Mouse (Mus musculus) thymus, postnatal 0 days (tissue): ENCODE measurements around the gene Arhgef2. TPM values are rescaled to one million over a fixed set of nuclear protein-coding genes. Genes with fewer than 3 reads are reported as not detected.
A peak's percentile ranks its signal among the peaks of the same experiment; 100 is the strongest.
"Not testable (repeated sequence)": the region's sequence is repeated elsewhere in the genome, so short reads cannot be mapped to it uniquely, and the experiment has no call there.

ENCODE experiments used
- DNase-seq: peaks from one replicate; pipeline ENCODE4 v3.0.0-alpha.2; 2015; ENCODE audit warnings: low spot score
- polyA plus RNA-seq: library from polyadenylated mRNA; unstranded; fragments of >200 nt; fragmentation: Nextera tagmentation; extraction: Ambion mirVana; gene quantifications from 2 replicates; pipeline ENCODE4 v1.2.1, GENCODE M21; 2015

Gene Arhgef2
- 64.2 and 94.5 TPM in 2 replicates for polyA plus RNA-seq

- not testable (repeated sequence) for DNase-seq
These were observed at the start of gene Arhgef2 for GRCm38 (mm10) chr3:88605666-88606065. Gene Arhgef2 (plus strand): TSS chr3:88605966.

DNA sequence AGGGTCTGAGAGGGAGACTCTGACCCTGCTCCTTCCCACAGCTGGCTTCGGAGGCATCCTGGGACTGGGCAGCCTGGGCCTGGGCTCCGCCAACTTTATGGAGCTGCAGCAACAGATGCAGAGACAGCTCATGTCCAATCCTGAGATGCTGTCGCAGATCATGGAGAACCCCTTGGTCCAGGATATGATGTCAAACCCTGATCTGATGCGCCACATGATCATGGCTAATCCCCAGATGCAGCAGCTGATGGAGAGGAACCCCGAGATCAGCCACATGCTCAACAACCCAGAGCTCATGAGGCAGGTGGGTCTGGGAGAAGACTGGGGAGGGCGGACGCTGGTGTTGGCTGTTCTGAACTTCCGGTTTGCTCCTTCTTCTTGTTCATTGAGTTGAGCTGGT lies 49.1 kb upstream of the Arhgef2 start:
- DNase-seq = no peak

DNA sequence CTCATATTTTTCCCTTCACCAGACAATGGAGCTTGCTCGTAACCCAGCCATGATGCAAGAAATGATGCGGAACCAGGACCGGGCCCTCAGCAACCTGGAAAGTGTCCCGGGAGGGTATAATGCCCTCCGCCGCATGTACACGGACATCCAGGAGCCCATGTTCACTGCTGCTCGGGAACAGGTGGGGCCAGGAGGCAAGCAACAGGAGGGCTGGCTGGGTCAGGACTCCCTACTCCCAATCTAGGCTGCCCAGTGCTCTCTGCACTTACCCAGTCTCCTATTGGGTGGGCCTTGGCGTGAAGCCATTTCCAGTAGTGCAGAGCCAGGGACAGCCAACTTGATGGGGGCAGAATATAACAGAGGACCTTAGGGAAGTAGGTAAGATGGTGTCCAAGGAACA lies 46.2 kb upstream of the Arhgef2 start:
- no peak for DNase-seq

DNA sequence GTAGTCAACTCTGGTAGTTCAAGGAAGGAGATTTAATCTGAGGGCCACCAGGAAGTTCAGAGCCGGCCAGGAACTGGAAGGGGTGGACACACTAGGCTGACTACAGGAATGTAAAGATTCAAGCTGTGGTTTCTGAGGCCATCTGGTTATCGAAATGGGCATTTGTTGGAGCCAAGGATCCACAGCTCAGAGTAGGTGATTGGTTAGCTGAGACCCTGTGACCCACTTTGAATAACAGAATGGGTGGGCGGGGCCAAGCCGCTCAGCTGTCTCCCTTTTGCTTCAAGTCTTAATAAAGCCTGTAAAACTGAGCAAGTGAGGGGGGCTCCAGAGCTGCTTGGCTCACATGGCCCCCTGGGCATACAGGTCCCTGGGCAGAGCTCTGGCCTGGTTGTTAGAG lies 43.8 kb upstream of the Arhgef2 start:
- no peak for DNase-seq

DNA sequence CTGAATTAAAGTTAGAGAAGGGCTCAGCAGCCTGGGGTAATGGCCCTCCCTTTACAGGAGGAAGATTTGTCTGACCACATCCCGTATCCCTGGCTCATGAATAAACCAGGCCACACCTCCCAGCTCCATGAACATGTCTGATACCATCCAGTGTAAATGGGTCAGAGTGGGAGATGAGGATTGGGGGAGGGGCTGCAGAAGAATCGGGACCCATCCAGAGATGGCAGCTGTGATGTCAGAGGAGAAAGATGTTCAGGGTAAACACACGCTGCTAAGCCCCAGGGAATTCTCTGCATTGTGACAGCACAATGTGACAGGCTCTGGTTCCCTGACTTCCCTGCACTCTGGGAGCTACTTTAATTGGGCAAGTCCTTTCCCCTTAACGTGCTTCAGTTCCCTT lies 42.3 kb upstream of the Arhgef2 start:
- DNase-seq = no peak

GRCm38 (mm10) chr3:88563966-88564365 lies 41.8 kb upstream of the Arhgef2 start:
- DNase-seq = no peak

DNA sequence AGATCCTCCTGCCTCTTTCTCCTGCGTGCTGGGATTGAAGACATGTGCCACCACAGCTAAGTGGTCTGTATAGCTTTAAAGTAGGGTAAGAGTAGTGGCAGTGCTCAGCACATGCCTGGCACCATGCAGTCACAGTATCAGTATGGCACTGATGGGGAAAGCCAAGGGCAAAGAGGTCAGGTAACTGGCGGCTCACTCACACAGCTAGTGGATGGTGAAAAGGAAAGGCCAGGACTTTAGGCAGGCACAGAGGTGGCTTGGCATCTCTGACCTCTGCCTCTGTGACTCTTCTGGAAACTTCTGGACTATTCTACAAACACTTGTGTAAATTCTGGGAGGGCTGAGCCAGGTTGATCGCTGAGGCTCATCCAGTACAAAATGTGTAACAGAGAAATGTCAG lies 39.6 kb upstream of the Arhgef2 start:
- DNase-seq = no peak

DNA sequence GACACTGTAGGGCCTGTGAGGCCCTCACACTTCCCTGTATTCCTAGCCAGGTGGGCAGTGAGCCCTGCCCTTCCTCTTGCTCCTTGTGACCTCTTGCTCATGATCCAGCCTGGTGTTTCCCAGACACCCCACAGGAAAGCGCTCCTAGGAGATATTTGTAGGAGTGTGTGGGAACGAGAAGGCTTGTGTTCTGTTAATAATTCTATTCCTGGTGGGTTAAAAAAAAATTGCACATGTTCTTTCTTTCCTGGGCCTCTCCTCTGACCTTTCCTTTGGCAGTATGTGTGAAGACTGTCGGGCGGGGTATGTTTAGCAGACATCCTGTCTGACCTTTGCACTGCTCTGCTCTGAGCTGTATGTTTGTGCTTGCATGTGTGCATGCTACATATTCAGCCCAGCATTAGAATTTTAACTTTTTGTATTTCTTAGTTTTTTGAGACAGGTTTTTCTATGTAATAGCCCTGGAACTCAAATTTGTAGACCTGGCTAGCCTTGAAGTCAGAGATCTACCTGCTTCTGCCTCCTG lies 39.2 kb upstream of the Arhgef2 start:
- no peak for DNase-seq

DNA sequence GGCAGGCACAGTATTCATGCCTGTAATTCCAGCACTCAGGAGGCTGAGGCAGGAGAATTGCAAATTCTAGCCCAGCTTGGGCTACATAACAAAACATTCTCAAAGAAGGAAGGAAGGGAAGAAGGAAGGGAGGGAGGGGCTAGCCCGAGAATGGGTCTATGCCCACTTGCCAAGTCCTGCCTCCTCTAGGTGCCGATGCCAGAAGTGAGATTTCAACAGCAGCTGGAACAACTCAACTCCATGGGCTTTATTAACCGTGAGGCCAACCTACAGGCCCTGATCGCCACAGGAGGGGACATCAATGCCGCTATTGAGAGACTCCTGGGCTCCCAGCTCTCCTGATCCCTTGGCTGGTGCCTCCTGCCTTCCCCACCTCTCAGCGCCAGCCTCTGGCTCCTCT lies 37.9 kb upstream of the Arhgef2 start:
- DNase-seq = no peak

- DNase-seq = no peak
These were observed 37.2 kb upstream of the Arhgef2 start for GRCm38 (mm10) chr3:88568615-88569014.

DNA sequence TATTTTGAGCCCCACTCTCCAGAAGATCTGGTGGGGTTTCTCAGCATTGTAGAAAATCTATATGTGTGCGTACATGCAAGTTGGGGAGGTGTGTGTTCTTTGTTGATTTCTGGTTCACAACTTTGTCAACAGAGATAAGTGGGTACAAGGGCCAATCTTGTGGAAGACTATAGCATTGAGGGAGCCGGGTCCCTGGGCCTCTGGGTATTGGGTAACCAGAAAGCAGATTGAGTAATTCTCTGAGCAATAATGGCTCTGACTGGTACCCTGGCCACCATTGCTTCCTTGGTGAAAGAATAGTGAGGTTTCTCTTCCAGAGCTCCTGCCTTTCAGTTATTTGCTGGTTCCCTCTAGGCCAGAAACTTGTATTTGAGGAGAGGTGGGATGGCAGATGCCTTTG lies 36.7 kb upstream of the Arhgef2 start:
- no peak for DNase-seq

DNA sequence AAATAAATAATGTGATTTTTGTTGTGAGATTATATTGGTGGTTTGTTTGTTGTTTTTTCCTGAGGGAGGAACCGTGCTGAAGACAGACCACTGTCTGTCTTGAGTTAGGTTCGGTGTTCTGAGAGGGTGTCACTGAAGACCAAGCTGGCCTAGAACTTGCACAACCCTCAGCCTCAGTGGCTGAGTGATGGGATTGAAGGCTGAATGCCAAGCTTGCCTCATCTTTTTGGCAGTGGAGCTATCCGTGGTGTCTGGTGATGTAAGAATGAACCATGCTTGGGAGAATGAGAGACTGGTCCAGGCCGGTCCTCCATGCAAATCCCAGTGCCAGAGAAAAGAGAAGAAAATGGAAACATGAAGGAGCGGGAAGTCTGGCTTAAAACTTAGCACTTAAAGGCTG lies 36.1 kb upstream of the Arhgef2 start:
- DNase-seq = no peak

DNA sequence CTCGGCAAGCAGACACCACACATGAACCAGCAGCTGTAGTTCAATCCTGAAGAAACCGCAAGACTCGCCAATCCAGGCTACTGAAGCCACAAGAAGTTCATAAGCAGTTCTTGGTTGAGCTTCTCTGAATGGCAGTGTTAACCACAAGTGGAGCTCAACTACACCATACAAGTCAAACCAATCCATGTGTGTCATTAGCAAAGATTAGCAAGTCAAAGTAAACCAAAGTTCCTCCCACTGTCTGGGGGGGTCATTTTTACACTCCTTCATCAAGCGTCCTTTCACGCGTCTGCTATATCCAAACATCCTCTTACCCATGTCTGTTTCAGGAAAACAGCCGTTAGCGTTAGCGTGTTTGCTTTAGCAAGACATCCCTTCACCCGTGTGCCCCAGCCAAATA lies 35.4 kb upstream of the Arhgef2 start:
- DNase-seq = no peak

GRCm38 (mm10) chr3:88571856-88572255 lies 33.9 kb upstream of the Arhgef2 start:
- no peak for DNase-seq

GRCm38 (mm10) chr3:88572835-88573234 lies 32.9 kb upstream of the Arhgef2 start:
- no peak for DNase-seq

- DNase-seq = no peak
These were observed 32.0 kb upstream of the Arhgef2 start for GRCm38 (mm10) chr3:88573810-88574209.

DNA sequence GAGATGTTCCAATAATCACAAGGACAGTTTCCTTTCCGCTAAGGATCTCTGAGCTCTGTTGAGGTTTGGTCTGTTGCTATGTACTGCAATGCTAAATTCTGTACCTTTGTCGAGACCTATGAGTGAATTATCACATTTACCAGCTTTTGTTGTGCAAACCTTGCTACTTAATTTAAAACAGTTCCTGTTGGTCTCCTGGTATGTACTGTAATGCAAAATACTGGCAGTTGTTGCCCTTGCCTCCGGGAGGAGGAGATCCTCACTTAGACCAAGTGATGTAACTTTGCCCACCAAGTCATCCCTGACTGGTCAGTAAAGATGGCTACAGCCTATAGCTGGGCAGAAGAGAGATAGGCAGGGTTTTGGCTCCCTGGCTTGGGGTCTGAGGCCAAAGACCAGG lies 30.2 kb upstream of the Arhgef2 start, which contains the start of gene Ssr2:
Gene Ssr2 (plus strand): TSS at position 337 of the 400 bp plus-strand sequence.
- DNase-seq = no peak

DNA sequence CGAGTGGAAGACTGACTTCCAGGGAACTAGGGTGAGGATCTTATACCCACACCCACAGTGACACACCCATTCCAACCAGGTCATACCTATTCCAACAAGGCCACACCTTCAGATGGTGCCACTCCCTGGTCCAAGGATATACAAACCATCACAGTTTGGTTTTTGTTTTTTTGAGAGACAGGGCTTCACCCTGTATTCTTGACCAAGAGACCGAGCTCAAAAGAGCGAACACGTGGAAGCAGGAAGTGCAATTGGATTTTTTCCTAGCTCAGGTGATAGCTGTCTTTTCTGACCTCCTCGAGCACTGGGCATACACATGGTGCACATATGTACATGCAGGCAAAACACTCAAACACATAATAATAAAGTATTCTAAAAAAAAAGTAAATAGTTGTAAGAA lies 27.9 kb upstream of the Arhgef2 start:
- not testable (repeated sequence) for DNase-seq

DNA sequence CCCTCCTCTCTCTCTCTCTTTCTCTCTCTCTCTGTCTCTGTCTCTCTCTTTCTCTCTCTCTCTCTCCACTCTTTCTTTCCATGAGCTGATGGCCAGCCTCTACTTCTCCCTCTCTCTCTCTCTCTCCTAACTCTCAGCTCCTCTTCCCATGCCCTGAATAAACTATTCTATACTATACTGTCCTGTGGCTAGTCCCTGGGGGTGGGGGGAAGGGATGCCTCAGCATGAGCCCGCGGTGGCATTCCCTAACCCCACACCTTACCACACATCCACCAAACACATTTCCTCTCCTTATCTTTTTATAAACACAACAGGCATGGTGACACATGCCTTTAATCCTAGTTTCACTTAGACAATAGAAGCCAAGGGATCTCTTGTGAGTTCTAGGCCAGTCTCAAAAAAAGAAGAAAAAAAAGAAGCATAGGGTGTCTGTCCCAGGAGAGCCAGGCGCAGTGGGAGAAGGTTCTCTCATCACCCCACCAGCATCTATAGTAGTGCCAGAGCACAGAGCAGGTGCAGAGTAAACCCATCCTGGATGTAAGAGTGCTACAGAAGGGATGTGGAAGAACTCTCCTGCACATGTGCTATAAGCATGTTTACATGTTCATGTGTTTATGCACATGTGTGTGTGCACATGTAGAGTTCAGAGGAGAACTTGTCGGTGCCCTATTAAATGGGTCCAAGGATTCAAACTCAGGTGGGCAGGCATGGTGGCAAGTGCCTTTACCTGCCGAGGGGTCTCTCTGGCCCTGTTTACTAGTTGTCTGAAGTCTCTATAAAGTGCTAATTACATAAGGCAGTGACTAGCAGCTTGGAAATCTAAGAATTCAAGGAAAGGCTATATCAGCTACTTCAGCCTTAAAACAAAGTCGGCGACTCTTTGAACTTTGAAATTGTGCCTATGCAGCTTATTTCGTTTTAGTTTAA lies 27.0 kb upstream of the Arhgef2 start:
- no peak for DNase-seq

GRCm38 (mm10) chr3:88579454-88580117 lies 26.2 kb upstream of the Arhgef2 start:
- DNase-seq = peak; percentile 82

- no peak for DNase-seq
These were observed 20.0 kb upstream of the Arhgef2 start for GRCm38 (mm10) chr3:88585769-88586168.

- no peak for DNase-seq
These were observed 19.1 kb upstream of the Arhgef2 start for GRCm38 (mm10) chr3:88586640-88587039.
